Mouse (Mus musculus) erythroid progenitor cell, adult 5-6 weeks (primary cell): ENCODE results near the gene Tnni3k. TPM values are rescaled to one million over a fixed set of nuclear protein-coding genes. Genes with fewer than 3 reads are reported as not detected.

ENCODE experiments used
- ATAC-seq: replicated peaks from 2 replicates; pipeline ENCODE4 v1.8.0; 2016; ENCODE audit warnings: moderate number of reproducible peaks, mild to moderate bottlenecking, moderate TSS enrichment, inconsistent platforms; ENCODE audit not compliant: poor library complexity, low FRiP score, severe bottlenecking
- total RNA-seq, 2 experiments: library from RNA; stranded (forward) in 1 of 2; stranded (reverse) in 1 of 2; fragments of 150-400 nt in 1 of 2; fragments of 186-747, 209-891 nt in 1 of 2; gene quantifications; 2 replicates each; pipeline versions ENCODE4 v1.2.3 to v1.2.4; 2015 to 2017; ENCODE audit warnings: low replicate concordance in 2 of 2

The Tnni3k gene
- total RNA-seq (2015; ENCODE audit: low replicate concordance) (not detected in 2 replicates), total RNA-seq (2017; ENCODE audit: low replicate concordance) (not detected in 2 replicates)

DNA sequence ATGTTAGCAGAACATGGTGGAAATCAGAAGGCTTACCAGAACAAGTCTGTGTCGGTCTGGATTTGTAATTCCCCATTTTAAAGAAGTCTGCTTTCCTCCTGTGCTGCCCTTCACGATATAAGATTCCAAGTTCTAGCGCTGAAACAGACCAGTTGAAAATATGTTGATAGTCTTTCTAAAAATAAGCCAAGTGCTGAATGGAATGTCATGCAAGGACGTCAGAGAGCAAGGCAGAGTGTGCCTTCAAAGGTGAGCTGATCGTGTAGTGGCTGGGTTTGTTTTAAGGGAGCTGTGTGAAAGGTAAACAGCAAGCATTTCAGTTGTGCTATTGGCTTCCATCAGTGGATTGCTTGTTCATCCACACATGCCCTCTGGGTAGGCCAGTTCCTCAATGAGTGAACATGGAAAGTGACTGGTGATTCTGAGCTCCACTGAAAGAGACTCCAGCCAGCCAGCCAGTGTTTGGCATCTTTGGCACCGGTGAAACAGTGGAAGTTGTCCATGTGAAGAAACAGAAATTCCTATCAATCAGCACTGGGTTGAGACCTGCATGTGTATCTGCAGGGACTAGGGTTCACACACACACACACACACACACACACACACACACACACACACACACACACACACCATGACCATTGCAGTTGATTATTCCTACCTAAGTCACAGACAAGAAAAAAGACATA, at the start of gene Tnni3k:
Gene Tnni3k (minus strand): TSS at position 177 of the 686 bp plus-strand sequence.
- no peak for ATAC-seq

GRCm38 (mm10) chr3:155099266-155099665, 44.1 kb upstream of the Tnni3k start:
- no peak for ATAC-seq

DNA sequence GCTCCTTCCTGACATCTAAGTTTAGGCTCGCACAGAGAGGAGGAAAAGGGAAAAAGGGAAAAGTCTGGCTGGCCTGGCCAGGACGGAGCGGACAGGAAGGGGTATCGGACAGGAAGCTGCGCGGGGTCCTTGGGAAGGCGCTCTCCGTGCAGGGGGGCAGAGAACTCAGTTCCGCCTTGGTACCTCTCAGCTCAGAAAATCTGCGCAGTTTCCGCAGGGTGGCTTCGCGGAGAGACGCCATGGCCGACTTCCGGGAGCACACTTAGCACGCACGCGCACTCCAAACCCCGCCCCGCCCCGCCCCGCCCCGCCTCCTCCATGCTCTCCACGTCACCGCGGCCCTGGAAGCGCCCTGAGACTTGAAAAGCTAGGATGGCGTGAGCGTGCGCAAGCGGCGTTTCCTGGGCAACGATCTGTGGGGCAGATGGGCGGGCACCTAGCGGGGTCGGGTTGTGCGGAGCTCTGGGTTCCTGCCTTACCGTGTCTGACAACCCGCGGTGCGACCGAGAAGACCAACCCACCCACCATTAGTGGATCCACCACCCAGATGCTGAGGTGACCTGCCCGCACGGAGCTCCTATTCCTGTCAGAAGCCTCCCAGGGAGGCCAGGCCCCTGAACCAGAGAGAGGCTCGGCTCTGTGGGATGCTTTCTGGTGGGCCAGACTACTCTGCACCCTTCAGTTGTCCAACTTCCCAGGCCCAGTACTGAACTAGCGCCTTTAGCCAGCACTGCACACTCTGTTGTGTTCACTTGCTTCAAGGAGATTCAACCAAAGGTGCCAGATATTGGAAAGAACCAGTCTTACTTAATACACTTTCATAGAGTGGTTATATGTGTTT, 38.1 kb upstream of the Tnni3k start, which contains the start of the genes Fpgt and Lrriq3:
Gene Fpgt (minus strand): TSS at position 288 of the 841 bp plus-strand sequence.
Gene Lrriq3 (plus strand): TSS at position 319 of the 841 bp plus-strand sequence.
- peak; percentile 91 for ATAC-seq

DNA sequence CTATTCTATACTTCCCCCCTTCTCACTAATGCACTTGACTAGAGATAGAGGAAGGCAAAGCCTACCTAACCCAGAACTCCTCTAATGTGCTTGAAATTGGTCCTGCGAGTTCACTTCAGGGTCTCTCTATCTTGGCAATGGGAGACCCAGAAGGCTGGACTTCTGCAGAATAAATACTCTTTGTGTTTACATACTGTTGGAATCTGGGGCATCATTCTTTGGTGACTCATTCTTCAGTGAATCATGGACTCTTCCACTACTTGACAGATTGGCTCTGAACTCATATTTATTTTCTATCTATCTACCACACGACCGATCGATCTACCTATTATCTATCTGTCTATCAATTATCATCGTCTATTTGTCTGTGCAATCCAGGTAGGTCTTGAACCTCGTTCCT, 36.9 kb upstream of the Tnni3k start:
- no peak for ATAC-seq

- no peak for ATAC-seq
These were observed 22.7 kb upstream of the Tnni3k start for GRCm38 (mm10) chr3:155077908-155078307.

DNA sequence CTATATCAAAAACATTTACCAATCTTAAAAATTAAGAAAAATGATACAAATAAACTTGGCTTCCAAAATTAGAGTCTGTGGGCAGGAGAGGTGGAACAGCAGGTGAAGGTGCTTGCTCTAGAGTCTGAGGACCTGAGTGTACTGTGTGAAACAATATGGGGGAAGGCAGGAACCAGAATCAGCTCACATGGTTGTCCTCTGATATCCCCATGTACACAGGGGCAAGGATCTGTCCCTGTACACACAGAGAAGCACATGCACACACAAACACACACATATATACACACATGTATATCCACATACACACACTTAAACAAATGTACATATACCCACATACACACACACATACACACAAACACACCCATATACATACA, 4.2 kb upstream of the Tnni3k start:
- no peak for ATAC-seq

DNA sequence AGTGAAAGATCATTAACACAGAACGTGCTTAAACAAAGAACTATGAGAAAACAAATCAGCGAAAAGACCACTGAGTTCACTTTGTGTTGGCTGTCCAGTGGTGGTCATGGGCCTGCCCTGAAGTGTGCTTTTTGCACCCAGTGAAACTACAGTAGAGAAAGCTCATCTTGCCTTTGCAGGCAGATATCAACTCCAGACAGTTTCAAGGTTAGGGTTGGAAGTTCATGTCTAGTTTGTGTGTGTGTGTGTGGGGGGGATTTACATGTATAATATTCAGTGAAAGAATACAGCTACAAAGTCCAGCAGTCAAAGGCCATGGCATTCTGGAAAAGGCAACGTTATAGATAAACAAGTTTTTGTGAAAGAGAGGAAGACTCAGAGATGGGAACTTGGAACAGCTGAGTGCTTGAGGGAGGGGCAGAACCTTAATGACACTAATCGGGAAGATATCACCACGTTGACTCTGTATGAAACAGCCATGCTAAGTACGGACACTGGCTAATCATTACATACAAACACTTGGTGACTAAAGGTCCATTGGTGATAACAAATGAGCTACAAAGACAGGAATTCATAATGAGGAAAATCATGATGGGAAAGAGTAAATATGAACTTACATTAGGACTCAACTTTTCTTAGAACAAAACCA, 3.7 kb upstream of the Tnni3k start:
- no peak for ATAC-seq

DNA sequence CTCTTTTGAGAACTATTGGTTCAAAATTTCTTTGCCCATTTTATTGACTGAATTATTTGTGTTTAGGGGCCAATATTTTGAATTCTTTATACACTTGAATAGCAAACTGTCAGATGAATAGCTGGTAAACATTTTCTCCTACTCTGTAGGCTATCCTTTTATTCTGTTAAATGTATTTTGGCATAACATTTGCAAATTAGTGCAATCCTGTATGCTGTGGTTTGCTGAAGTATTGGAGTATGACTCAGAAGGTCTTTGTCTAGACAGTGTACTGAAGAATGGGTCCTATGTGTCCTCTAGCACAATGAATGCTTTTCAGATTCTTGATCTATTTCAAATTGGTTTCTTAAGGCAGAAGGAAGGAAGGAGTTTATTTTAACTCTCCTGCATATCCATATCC, 2.4 kb upstream of the Tnni3k start:
- no peak for ATAC-seq

DNA sequence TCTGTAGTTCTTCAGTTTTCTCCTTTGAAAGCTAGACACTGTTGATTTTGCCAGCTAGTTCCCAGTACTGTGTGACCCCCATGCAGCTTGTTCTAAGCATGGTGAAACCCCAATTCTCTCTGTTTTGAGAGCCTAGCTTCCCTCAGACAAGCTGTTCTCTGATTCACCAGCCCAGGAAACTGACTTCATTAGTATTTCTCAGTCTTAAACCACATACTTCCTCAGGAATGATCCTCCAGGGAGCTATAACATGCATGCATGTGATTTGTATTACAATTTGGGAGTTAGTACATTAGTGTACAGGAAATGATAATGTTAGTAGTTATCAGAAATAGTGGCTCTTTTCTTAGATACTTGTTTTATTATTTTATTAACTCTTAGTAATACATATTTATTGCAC, 1.4 kb upstream of the Tnni3k start:
- no peak for ATAC-seq

- no peak for ATAC-seq
These were observed 2.0 kb downstream of the Tnni3k start for GRCm38 (mm10) chr3:155053189-155053588.

DNA sequence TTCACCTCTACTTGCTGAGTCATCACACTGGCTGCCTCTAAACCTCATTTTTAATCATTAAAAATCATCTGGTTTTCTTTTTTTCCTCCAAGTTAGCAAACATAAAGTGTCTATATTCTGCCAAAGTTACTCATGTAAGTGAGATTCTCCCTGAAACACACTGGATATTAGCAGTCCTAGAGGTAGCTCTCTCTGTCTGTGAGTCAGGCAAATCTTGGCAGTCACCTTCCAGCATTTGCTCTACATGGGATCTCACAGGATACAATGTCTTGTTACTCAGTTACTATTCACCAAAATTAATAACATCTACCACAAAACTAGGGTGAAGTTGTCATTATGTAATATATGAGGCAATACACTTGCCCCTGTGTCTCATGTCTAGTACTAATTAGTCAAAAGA, 3.2 kb downstream of the Tnni3k start:
- ATAC-seq = no peak

GRCm38 (mm10) chr3:155039012-155039836, 16.0 kb downstream of the Tnni3k start:
- no peak for ATAC-seq

- ATAC-seq = no peak
These were observed 20.9 kb downstream of the Tnni3k start for GRCm38 (mm10) chr3:155034323-155034722.

DNA sequence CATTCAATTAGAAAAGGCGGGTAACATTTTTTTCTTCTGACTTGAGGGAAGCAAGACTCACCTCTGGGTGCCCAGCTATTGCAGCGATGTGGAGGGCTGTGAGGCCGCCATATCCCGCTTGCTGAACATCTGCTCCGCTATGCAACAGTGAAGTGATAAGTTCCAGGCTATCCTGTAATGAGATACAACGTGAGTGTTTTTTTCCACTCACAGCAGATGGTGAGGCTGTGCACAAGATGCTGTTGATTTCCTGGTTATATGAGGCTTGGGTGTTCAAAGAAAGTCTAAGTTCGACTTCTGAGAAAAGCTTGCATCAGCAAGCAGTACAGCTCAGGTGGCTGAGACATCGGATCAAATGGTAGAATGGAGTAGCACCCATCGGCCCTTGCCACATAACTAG, 25.0 kb downstream of the Tnni3k start:
- ATAC-seq = no peak

DNA sequence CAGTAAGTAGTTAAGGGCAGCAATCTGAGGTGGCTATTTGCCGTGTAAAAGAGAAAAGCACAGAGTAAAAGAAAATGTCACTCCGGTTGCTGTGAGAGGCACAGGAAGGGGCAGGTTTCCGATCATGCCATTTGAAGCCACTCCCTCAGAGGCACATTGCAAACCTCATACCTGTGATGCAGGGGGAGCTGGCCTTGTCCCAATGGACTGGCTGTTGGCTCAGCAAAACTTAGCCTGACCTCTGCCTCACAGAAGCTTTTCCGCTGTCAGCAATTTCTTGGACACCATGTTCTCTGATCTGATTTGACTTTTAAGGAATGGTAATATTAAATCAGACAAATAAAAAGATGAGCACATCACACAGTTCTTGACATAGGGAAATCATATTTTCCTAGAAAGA, 52.4 kb downstream of the Tnni3k start:
- ATAC-seq = no peak

- ATAC-seq = no peak
These were observed 54.2 kb downstream of the Tnni3k start for GRCm38 (mm10) chr3:155001056-155001455.

DNA sequence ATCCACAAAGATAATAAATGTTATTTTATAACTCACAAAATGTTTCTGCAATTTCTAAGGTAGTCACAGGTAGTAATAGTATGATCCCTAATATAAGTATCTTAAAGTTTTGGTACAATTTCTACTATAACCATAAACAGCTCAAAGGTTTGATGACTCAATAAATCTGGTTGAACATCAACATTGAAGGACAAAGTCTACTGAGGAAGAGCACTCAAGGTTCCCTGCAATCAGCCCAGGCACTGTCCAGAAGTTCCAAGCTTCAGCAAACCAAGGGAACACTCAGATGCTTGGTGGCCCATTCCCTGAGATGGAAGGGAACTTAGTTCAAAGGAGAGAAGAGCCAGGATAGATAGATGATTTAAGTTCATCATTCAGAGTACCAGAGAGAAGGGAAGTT, 62.5 kb downstream of the Tnni3k start:
- ATAC-seq = no peak

DNA sequence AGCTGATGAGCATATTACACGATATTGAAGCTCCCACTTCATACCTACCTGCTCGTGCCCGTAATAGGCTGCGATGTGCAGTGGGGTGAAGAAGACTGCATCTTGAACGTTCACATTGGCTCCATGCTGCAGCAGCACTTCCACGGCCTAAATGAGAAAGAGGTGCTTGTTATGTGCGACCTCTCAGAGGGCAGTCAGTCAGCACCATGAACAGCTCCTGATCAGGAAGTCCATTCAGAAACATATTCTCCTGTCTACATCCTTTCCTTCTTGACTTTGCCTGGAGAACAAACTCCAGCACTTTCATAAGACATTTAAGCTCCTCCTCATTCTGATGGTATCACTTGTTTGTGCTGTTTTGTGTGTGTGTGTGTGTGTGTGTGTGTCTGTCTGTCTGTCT, 76.1 kb downstream of the Tnni3k start:
- ATAC-seq = no peak

DNA sequence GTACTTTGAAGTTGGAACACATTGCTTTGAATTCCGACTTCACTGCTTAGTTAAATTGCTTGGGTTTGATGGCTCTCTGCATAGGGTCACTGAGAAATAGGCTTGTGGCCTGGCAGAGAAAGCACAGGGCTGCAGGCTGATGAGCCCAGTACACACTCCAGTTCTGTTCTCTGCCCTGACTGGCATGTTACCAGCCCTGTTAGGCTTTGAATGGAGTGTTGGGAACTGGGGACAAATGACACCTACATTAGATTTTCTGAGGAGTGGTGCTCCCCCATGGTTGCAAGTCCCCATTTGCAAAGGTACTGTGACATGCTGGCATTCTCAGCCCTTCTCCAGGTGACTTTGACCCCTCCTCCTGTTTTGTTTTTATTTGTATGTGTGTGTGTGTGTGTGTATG, 83.6 kb downstream of the Tnni3k start:
- ATAC-seq = no peak

- ATAC-seq = no peak
These were observed 84.2 kb downstream of the Tnni3k start for GRCm38 (mm10) chr3:154970981-154971380.
